Mouse (Mus musculus): ENCODE measurements around the gene Nrxn2.

Nrxn2 gene

GRCm38 (mm10) chr19:6542367-6543034 is 124.0 kb downstream of the Nrxn2 start, which contains the start of gene Slc22a12:
Slc22a12 (minus strand) TSS chr19:6543032.
- DNase-seq (ENCODE audit: low spot score) = no peak

- no peak for DNase-seq (ENCODE audit: low spot score)
Measured at GRCm38 (mm10) chr19:6543035-6543383, 124.5 kb downstream of the Nrxn2 start.

GRCm38 (mm10) chr19:6543518-6543917 is 125.0 kb downstream of the Nrxn2 start:
- DNase-seq (ENCODE audit: low spot score) = no peak

GRCm38 (mm10) chr19:6544712-6545111 is 126.2 kb downstream of the Nrxn2 start:
- DNase-seq (ENCODE audit: low spot score) = no peak

GRCm38 (mm10) chr19:6545481-6545880 is 127.0 kb downstream of the Nrxn2 start:
- no peak for DNase-seq (ENCODE audit: low spot score)

- no peak for DNase-seq (ENCODE audit: low spot score)
Measured at GRCm38 (mm10) chr19:6546096-6546495, 127.6 kb downstream of the Nrxn2 start.

- no peak for DNase-seq (ENCODE audit: low spot score)
Measured at GRCm38 (mm10) chr19:6547801-6548200, 129.3 kb downstream of the Nrxn2 start.

GRCm38 (mm10) chr19:6548431-6549410 is 130.2 kb downstream of the Nrxn2 start:
- no peak for DNase-seq (ENCODE audit: low spot score)

GRCm38 (mm10) chr19:6549566-6549965 is 131.0 kb downstream of the Nrxn2 start:
- DNase-seq (ENCODE audit: low spot score) = no peak

- DNase-seq (ENCODE audit: low spot score) = no peak
Measured at GRCm38 (mm10) chr19:6551215-6551614, 132.7 kb downstream of the Nrxn2 start.

GRCm38 (mm10) chr19:6552302-6553028 is 133.9 kb downstream of the Nrxn2 start:
- peak; percentile 41 for DNase-seq (ENCODE audit: low spot score)

GRCm38 (mm10) chr19:6553174-6553573 is 134.6 kb downstream of the Nrxn2 start:
- DNase-seq (ENCODE audit: low spot score) = no peak

GRCm38 (mm10) chr19:6553819-6554582 is 135.5 kb downstream of the Nrxn2 start:
- DNase-seq (ENCODE audit: low spot score) = no peak

GRCm38 (mm10) chr19:6559576-6559975 is 141.0 kb downstream of the Nrxn2 start:
- no peak for DNase-seq (ENCODE audit: low spot score)

- DNase-seq (ENCODE audit: low spot score) = no peak
Measured at GRCm38 (mm10) chr19:6560246-6560815, 141.8 kb downstream of the Nrxn2 start.

- DNase-seq (ENCODE audit: low spot score) = no peak
Measured at GRCm38 (mm10) chr19:6565136-6565535, 146.6 kb downstream of the Nrxn2 start.

GRCm38 (mm10) chr19:6566450-6566849 is 147.9 kb downstream of the Nrxn2 start:
- no peak for DNase-seq (ENCODE audit: low spot score)

- no peak for DNase-seq (ENCODE audit: low spot score)
Measured at GRCm38 (mm10) chr19:6569021-6569420, 150.5 kb downstream of the Nrxn2 start.

GRCm38 (mm10) chr19:6569561-6569960 is 151.0 kb downstream of the Nrxn2 start:
- DNase-seq (ENCODE audit: low spot score) = no peak

GRCm38 (mm10) chr19:6571476-6571875 is 152.9 kb downstream of the Nrxn2 start:
- no peak for DNase-seq (ENCODE audit: low spot score)

GRCm38 (mm10) chr19:6572001-6572400 is 153.5 kb downstream of the Nrxn2 start:
- DNase-seq (ENCODE audit: low spot score) = no peak

Measured in testis, postnatal 14 days (tissue).